Mouse (Mus musculus) cortical plate, adult 2 months (tissue): ENCODE data around the gene Cftr. TPM values are rescaled to one million over a fixed set of nuclear protein-coding genes. Genes with fewer than 3 reads are reported as not detected.

Experiments used
- H3K27ac ChIP-seq: fragments of 200-500 bp; 2 replicates; pipeline ENCODE4 v1.5.1; 2012; ENCODE audit warnings: low read length, control low read depth, inconsistent platforms; ENCODE audit not compliant: insufficient read depth
- H3K4me1 ChIP-seq: fragments of 200-500 bp; 2 replicates; pipeline ENCODE4 v1.6.1; 2011; ENCODE audit warnings: low read length; ENCODE audit not compliant: control insufficient read depth, insufficient read depth
- H3K4me3 ChIP-seq: fragments of 200-500 bp; 2 replicates; pipeline ENCODE4 v1.5.1; 2011; ENCODE audit warnings: mild to moderate bottlenecking, low read length, control low read depth; ENCODE audit not compliant: insufficient read depth
- CTCF ChIP-seq: fragments of 200-500 bp; IDR thresholded peaks from 2 replicates; pipeline ENCODE4 v1.5.1; 2011; ENCODE audit warnings: mild to moderate bottlenecking, control low read depth, low read length; ENCODE audit not compliant: insufficient read depth; ENCODE audit errors: extremely low read depth
- POLR2A ChIP-seq: fragments of 200-500 bp; IDR thresholded peaks from 2 replicates; pipeline ENCODE4 v1.6.1; 2011; ENCODE audit warnings: mild to moderate bottlenecking, low read length, control low read depth; ENCODE audit not compliant: insufficient read depth; ENCODE audit errors: extremely low read depth
- polyA plus RNA-seq: library from polyadenylated mRNA; depleted of rRNA; stranded (reverse); fragments of >200 nt; gene quantifications from 2 replicates; pipeline ENCODE4 v1.2.3, GENCODE M21; 2012

The Cftr gene
- polyA plus RNA-seq, 1 experiment = 0.42 TPM

DNA sequence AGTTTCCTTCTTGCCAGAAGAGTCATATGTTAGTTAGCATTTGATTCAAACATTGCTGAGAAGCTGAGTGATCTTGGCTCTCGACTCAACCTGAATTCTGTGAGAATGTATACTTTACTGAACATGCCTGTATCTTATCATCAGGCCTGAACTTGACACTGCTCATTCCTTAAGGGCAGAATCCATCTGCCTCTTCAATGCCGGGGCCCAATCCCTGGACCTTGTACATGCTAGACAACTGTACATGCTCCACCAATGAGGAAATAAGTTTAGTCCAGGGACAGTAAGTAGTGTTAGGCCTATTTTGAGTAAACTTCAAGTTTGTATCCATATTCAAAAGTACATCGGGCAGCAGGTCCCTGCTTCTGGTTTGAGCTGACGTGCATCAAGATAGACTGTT is 134.6 kb downstream of the Cftr start:
- TF ChIP-seq POLR2A (no peak), CTCF (no peak)
- no peak overlapping the region for H3K27ac ChIP-seq
- no peaks in the 10 kb centered on the region for H3K4me1 ChIP-seq
- no peak overlapping the region for H3K4me3 ChIP-seq

DNA sequence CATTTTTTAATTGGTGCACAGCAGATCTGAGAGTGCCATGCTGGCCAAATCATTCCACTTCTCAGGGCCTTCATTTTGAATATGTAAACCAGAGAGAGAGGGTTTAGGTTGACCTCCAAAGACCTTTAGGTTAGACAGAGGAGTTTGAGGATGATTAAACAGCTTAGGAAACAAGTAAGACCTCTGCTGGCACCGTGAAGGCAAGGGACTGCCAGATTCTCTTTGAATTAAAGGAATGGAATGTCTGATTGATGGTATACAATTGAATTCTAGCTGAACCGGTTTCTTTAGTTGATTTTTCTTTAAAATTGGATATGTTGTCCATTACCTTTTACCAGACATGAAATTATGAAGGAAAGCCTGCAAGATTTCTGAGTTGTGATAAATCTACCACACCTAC is 140.5 kb downstream of the Cftr start:
- no peaks in the 10 kb centered on the region for H3K4me1 ChIP-seq
- H3K27ac ChIP-seq = no peak overlapping the region
- TF ChIP-seq CTCF (no peak), POLR2A (no peak)
- H3K4me3 ChIP-seq = no peak overlapping the region

DNA sequence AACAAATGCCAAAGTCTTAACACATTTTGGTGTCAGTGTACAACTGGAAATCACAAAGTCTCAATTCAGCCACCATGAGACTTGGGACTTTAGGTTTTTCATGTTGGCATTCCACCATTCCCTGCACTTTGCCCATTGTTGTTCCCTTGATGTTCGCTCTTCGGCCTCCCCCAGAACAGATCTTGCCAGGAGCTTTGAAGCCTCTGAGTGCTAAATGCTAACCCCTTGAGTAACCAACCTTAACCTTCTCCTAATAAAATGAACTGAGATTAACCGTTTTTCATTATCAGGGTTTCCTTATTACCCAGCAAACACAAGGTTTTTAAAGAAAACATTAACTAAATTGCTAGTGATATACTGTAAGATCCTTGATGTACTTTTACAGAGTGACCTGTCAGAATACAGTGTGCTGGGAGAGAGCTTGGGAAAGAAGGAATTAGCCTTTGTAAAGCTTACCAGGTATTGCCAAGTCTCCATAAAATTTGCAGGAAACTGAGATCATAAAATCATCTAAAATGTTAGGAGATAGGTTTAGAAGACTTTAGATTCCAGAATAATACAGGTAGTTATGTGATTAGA is 144.0 kb downstream of the Cftr start:
- TF ChIP-seq CTCF (no peak), POLR2A (no peak)
- Histone ChIP-seq H3K27ac (no peak overlapping the region), H3K4me1 (no peaks in the 10 kb centered on the region), H3K4me3 (no peak overlapping the region)

DNA sequence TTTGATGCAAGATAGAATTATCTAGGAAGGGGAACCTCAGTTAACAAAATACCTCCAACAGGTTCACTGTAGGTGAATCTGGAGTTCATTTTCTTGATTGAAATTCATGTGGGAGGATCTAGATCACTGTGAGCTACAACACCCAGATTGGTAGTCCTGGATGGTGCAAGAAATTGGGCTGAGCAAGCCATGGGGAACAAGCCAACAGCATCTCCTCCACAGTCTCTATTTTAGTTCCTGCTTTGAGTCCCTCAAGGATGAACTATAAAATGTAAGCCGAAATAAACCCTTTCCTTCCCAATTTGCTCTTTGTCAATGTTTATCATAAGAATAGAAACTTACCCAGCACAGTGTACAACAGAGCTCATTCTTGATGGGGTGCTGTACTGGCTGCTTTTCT is 152.5 kb downstream of the Cftr start:
- H3K27ac ChIP-seq = no peak overlapping the region
- H3K4me3 ChIP-seq = no peak overlapping the region
- H3K4me1 ChIP-seq = no peaks in the 10 kb centered on the region
- TF ChIP-seq POLR2A = no peak
- no peak for TF ChIP-seq CTCF

DNA sequence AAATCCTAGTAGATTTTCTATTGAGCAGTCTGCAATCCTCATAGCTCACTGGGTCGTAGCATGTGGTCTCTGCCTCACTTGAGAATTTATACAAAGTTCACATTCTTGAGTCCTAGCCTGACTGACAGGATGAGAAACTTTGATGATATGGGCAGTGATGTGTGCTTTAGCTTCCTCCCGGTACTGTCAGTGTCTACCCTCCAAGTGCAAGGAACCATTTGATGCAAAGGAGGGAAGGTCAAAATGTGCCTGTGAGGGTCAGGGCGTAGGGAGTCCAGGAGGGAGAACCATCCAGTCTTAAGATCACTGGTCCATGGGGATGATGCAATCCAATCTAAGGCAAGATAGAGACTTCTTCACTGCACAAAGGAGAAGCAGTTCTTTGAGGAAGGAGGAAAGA is 164.9 kb downstream of the Cftr start:
- Histone ChIP-seq H3K4me3 (no peak overlapping the region), H3K27ac (no peak overlapping the region), H3K4me1 (no peaks in the 10 kb centered on the region)
- no peak for TF ChIP-seq POLR2A
- no peak for TF ChIP-seq CTCF

DNA sequence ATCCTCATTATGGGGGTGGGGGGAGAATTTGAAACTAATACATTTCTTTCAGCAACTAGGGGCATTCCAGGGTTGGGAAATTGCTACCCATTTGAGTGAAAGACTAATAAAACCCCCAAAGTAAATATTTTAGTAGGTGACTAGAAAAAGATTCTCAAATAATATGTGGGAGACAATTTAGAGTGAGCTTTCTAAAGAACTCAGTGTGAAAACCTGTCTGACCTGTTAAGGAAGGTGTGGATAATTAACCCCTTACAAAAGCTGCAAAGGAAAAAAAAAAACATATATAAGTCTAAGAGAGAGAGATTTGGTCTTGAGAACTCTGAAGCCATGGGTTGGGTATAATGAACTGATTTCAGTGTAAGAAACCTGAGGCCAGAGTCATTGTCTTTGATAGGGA is 167.8 kb downstream of the Cftr start:
- no peak overlapping the region for H3K4me3 ChIP-seq
- no peak overlapping the region for H3K27ac ChIP-seq
- no peaks in the 10 kb centered on the region for H3K4me1 ChIP-seq
- TF ChIP-seq POLR2A = no peak
- TF ChIP-seq CTCF = no peak

DNA sequence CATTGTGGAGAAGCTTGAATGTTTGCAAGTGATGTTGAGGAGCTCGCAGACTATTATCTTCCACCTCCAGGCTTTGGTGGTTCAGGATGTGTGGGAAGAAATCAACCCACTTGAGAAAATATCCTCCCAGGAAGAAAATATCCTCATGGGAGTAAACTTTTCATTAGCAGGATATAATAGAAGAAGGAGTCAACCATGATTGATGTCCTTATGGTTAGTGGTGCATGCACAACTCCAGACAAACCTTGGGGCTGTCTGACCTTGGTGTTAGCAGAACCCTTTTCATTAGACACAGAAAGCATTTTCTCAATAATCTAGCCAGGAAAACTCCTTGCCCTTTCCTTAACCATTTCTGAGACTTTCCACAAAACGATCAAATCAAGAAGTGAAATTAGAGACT is 173.8 kb downstream of the Cftr start:
- Histone ChIP-seq H3K4me1 (no peaks in the 10 kb centered on the region), H3K4me3 (no peak overlapping the region), H3K27ac (no peak overlapping the region)
- TF ChIP-seq CTCF (no peak), POLR2A (no peak)

DNA sequence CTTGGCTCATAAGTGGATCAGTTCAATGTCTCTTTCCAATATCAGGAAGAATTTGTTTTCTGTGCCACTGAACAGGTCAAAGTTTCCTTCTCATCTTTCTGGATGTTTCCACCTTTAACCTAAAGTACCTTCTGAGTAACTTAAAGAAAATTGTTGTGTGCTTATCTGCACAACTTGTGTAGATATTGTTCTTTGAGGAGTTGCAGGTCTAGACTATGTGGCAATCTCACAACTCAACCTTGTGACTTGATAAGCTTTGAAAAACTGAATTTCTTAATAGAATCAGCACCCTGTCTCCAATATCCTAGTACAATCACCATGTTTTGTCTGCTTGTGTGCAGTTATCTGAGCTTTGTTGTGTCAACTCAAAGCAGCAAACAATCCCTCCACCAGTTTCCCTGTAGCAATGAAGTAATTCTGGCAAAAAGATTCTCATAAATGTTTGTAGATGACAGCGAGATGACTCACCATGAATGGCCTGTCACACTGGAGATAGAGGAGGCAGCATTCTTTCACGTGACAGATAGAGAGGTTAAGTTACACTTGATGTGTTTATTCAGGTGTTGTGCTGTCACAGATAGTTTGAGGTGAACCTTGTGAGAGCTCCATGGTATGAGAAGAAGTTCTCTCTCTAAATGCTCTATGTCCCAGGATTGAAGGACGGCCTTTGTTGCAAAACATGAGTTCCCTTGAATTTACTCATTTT is 178.8 kb downstream of the Cftr start:
- Histone ChIP-seq H3K27ac (no peak overlapping the region), H3K4me1 (no peaks in the 10 kb centered on the region), H3K4me3 (no peak overlapping the region)
- no peak for TF ChIP-seq POLR2A
- no peak for TF ChIP-seq CTCF

DNA sequence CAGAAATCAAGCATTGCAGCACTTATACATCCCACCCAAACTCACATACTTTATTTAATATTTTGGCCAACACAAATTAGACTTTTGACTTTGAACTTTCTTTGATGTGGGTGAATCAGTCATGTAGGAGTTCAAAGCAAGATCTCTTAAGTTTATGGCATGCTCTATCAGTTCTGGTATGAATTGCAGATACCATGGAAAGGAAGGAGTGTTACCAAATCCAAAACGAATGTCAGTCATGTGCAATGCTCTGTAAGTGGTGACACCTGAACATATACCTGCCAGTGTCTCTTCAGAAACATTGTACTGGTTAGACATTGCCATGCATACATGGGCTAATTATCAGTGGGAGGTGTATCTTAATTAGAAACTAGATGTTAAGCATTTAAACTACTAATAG is 189.7 kb downstream of the Cftr start:
- Histone ChIP-seq H3K27ac (no peak overlapping the region), H3K4me1 (no peaks in the 10 kb centered on the region), H3K4me3 (no peak overlapping the region)
- no peak for TF ChIP-seq CTCF
- TF ChIP-seq POLR2A = no peak

DNA sequence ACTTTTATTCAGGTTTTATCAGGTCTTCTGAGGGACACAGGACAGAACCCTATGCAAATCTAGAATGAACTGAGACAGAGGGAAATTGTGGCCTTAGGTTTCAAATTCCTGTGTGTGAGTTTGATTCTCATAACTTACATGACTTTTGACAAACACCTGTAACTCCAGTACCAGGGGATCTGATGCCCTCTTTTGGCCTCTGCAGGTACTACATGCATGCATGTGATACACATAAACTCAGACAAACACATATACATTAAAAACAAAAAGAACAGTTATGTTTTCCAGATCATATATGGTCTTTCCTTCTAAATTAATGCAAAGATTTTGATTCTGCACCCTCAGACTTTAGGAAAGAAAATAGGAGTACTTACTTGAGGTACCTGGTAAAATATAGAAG is 190.5 kb downstream of the Cftr start:
- Histone ChIP-seq H3K4me3 (no peak overlapping the region), H3K27ac (no peak overlapping the region), H3K4me1 (no peaks in the 10 kb centered on the region)
- TF ChIP-seq POLR2A = no peak
- no peak for TF ChIP-seq CTCF

DNA sequence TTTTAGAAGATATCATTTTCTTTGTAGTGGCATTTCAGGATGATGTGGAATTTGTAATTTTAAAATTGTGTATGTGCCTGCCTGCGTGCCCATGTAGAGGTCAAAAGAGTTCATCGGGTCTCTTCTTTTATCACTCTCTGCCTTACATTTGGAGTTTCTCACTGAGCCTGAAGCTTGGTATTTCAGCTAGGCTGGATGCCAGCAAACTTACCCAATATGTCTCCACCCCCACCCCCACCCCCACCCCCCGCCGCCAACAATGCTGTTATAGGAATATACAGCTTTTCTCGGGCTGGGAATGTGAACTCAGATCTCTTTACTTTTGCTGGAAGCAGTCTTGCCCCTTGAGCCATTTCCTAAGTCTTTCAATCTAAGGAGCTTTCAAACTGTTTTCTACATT is 191.7 kb downstream of the Cftr start:
- Histone ChIP-seq H3K4me1 (no peaks in the 10 kb centered on the region), H3K27ac (no peak overlapping the region), H3K4me3 (no peak overlapping the region)
- TF ChIP-seq POLR2A (no peak), CTCF (no peak)
